Mouse (Mus musculus) intestine, embryonic 16.5 days (tissue): ENCODE measurements at regions not wholly inside any gene's neighbourhood (a gene's known extent, or its start where the extent isn't known, plus 50 kb on each side); places are given as distances from the start of the nearest gene placed in this dataset.

Source experiments
- ATAC-seq: fragments of 200-750 bp; cut with Nextera tagmentation; 2 replicates; pipeline ENCODE4 v1.8.0; 2017; ENCODE audit warnings: moderate TSS enrichment, moderate library complexity
- H3K27ac ChIP-seq: fragments of 300-500 bp; sonication (generic); 2 replicates; pipeline ENCODE4 v1.5.1; 2014; ENCODE audit warnings: mild to moderate bottlenecking, low read length
- H3K27me3 ChIP-seq: fragments of 300-500 bp; sonication (generic); replicated peaks from 2 replicates; pipeline ENCODE4 v1.6.1; 2014; ENCODE audit warnings: low read length, control low read depth, mixed read lengths; ENCODE audit not compliant: control insufficient read depth, insufficient read depth
- H3K36me3 ChIP-seq: fragments of 300-500 bp; sonication (generic); 2 replicates; pipeline ENCODE4 v1.6.1; 2014; ENCODE audit warnings: low read length, control low read depth; ENCODE audit not compliant: control insufficient read depth, insufficient read depth
- H3K4me1 ChIP-seq: fragments of 300-500 bp; sonication (generic); 2 replicates; pipeline ENCODE4 v1.6.1; 2014; ENCODE audit warnings: low read length, control low read depth, mixed read lengths; ENCODE audit not compliant: control insufficient read depth, insufficient read depth
- H3K4me2 ChIP-seq: fragments of 300-500 bp; sonication (generic); 2 replicates; pipeline ENCODE4 v1.6.1; 2014; ENCODE audit warnings: low read depth, low read length, control low read depth
- H3K4me3 ChIP-seq: fragments of 300-500 bp; sonication (generic); 2 replicates; pipeline ENCODE4 v1.5.1; 2014; ENCODE audit warnings: mild to moderate bottlenecking, low read length
- H3K9ac ChIP-seq: fragments of 300-500 bp; sonication (generic); 2 replicates; pipeline ENCODE4 v1.6.1; 2014; ENCODE audit warnings: low read depth, low read length
- H3K9me3 ChIP-seq: fragments of 300-500 bp; sonication (generic); 2 replicates; pipeline ENCODE4 v1.6.1; 2016; ENCODE audit warnings: low read length, control low read depth; ENCODE audit not compliant: control insufficient read depth
- WGBS: fragments of 180-500 bp; shearing (Covaris S2); extraction: QIAGEN DNeasy Blood & Tissue Kit; methylation state at CpG from one replicate; pipeline ENCODE4 v1.1.7; 2014; 5-methylcytosine and 5-hydroxymethylcytosine counted together

DNA sequence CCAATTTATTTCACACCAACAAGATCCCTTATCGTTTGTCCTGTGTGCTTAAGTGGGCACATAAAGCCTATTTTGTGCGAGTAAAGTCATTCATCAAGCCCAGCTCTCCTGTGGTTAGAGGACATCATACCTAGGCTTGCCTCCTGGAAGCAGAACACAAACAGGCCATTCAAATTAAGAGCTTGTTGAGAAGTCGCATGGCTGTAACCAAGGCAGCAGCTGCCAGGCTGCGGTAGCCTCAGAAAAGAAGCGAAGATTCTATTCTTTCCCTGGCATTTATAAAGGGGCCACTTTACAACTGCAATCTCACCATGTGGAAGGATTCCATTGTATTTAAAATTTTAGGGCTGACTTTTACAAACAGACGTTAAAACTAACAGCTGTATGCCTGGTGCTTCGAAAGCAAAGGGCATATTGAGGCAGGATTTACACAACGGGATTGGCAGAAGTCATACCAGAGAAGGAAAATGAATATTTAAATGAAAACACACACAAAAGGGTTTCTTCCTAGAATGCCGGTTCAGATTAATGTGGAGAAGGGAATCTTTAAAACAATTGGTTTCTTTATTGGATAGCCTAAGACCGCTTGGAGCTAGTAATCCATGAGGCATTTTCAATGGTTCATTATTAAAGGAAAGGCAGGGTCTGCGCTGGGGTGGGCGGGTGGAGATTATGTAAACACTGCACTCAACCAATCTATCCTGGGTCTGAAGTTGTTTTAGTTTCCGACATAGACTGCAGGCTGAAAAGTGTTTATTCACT, 366.6 kb downstream of the Sfmbt2 start:
- no peak overlapping the region for H3K9ac ChIP-seq
- peak overlapping the region; percentile 7; the same call in 1 of the 2 replicates for H3K4me3 ChIP-seq
- ATAC-seq = peak; percentile 64
- no peaks in the 10 kb centered on the region for H3K36me3 ChIP-seq
- 0 out of 2 replicates have a peak, but pooled peaks cover 2% of the 10 kb centered on the region for H3K4me1 ChIP-seq
- WGBS = 26% methylated on average over 13 of the region's 13 CpGs
- H3K27ac ChIP-seq = no peak overlapping the region
- H3K27me3 ChIP-seq = no peaks in the 10 kb centered on the region
- H3K4me2 ChIP-seq = peak overlapping the region; percentile 30
- no peaks in the 10 kb centered on the region for H3K9me3 ChIP-seq

- Histone ChIP-seq H3K4me3 (peak overlapping the region; percentile 7; the same call in 1 of the 2 replicates), H3K36me3 (no peaks in the 10 kb centered on the region), H3K9me3 (no peaks in the 10 kb centered on the region), H3K4me2 (peak overlapping the region; percentile 30), H3K9ac (no peak overlapping the region), H3K27me3 (no peaks in the 10 kb centered on the region), H3K4me1 (0 out of 2 replicates have a peak, but pooled peaks cover 2% of the 10 kb centered on the region), H3K27ac (no peak overlapping the region)
- ATAC-seq = peak; percentile 69
- WGBS = 33% methylated on average over 9 of the region's 9 CpGs
Observed at GRCm38 (mm10) chr2:10737458-10737775, 367.1 kb downstream of the Sfmbt2 start.

DNA sequence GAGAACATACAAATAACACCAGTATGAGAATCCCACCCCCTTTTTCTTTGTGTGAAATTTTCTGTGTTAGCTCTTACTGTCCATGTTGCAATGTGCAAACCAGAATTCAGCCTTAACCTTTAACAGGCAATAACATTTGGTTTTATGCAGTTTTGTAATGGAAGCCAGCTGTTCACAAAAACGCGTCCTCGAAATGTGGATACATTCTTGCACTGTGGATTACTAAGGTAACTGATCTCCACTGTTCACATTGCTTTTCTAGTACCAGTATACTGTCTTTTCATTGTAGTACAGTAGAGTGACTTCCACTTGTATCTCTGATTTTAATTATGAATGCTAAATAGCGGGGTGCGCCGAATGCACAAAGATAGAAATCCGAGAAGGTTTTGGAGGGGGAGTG, 374.8 kb downstream of the Sfmbt2 start:
- H3K9me3 ChIP-seq = no peaks in the 10 kb centered on the region
- H3K36me3 ChIP-seq = no peaks in the 10 kb centered on the region
- ATAC-seq = no peak
- WGBS = 73% methylated on average over 7 of the region's 7 CpGs
- no peak overlapping the region for H3K4me2 ChIP-seq
- H3K4me3 ChIP-seq = no peak overlapping the region
- H3K27ac ChIP-seq = no peak overlapping the region
- no peak overlapping the region for H3K9ac ChIP-seq
- H3K27me3 ChIP-seq = no peaks in the 10 kb centered on the region
- H3K4me1 ChIP-seq = no peaks in the 10 kb centered on the region

DNA sequence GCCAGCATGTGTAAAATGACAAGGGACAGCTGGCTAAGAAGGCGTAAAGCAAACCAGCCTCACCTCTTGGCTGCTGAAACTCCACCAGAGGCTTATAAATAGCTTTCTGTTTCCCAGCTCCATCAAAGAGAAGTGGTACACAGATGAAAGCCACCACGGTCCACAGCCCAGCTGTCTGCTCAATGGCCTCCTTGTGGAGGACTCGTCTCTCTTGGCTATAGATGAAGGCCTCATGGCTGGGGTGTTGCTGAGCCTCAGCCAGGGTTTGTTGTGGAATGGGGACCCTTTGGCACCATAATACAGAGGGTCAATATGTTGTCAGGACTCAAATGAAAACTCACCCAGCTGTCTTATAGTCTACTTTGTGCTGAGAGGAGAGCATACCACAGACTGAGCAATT, 385.1 kb downstream of the Sfmbt2 start:
- ATAC-seq = no peak
- no peaks in the 10 kb centered on the region for H3K27me3 ChIP-seq
- no peak overlapping the region for H3K4me2 ChIP-seq
- no peak overlapping the region for H3K27ac ChIP-seq
- no peaks in the 10 kb centered on the region for H3K4me1 ChIP-seq
- H3K36me3 ChIP-seq = no peaks in the 10 kb centered on the region
- H3K4me3 ChIP-seq = no peak overlapping the region
- 57% methylated on average over 3 of the region's 3 CpGs for WGBS
- H3K9me3 ChIP-seq = no peaks in the 10 kb centered on the region
- H3K9ac ChIP-seq = no peak overlapping the region

GRCm38 (mm10) chr2:10757202-10757840, 387.0 kb downstream of the Sfmbt2 start:
- no peak overlapping the region for H3K4me3 ChIP-seq
- no peak overlapping the region for H3K9ac ChIP-seq
- H3K4me1 ChIP-seq = no peaks in the 10 kb centered on the region
- 39% methylated on average over 8 of the region's 8 CpGs for WGBS
- H3K36me3 ChIP-seq = no peaks in the 10 kb centered on the region
- ATAC-seq = no peak
- no peak overlapping the region for H3K27ac ChIP-seq
- no peaks in the 10 kb centered on the region for H3K9me3 ChIP-seq
- H3K27me3 ChIP-seq = no peaks in the 10 kb centered on the region
- no peak overlapping the region for H3K4me2 ChIP-seq

DNA sequence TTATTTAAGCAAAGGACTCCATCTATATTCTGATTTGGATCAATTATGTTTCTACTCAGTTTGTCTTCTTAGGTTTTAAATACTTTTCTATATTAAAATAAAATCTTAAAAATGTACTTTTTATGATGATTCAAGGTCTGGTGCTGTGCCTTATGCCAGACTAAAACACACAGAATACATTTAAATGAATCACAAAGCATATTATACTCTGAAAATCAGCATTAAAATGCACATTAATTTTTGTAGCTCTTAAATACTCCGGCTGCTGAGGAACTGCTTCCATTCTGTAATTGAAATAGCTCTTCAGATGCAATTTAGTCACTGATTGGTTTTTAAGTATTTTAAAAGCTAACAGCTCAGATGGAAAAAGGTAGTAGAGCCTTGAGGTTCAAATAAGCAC, 387.6 kb downstream of the Sfmbt2 start:
- H3K4me1 ChIP-seq = no peaks in the 10 kb centered on the region
- WGBS = 80% methylated on average over 1 of the region's 1 CpGs
- H3K4me3 ChIP-seq = no peak overlapping the region
- H3K36me3 ChIP-seq = no peaks in the 10 kb centered on the region
- no peaks in the 10 kb centered on the region for H3K27me3 ChIP-seq
- no peak overlapping the region for H3K27ac ChIP-seq
- no peak for ATAC-seq
- no peak overlapping the region for H3K4me2 ChIP-seq
- H3K9me3 ChIP-seq = no peaks in the 10 kb centered on the region
- no peak overlapping the region for H3K9ac ChIP-seq

DNA sequence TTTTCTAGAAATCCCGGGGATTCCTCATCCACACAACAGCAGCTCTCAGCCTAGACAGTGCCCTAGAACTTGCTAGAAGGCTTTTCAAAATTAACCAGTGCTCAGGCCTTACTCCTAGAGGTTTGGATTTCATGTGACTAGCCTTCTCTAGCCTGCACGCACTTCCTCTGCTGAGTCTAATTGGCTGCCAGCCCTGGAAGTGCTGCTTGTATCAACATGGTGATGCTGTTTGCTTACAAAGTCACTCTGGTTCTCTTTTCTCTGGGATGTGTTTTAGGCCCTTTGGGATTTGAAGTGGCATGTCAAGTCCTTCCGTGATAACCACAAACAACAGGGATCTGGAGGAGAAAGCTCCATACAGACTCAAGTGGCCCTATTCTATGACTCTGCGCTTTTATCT, 391.9 kb downstream of the Sfmbt2 start:
- H3K4me2 ChIP-seq = no peak overlapping the region
- ATAC-seq = no peak
- no peak overlapping the region for H3K27ac ChIP-seq
- no peaks in the 10 kb centered on the region for H3K9me3 ChIP-seq
- WGBS = 71% methylated on average over 4 of the region's 4 CpGs
- H3K36me3 ChIP-seq = no peaks in the 10 kb centered on the region
- no peaks in the 10 kb centered on the region for H3K4me1 ChIP-seq
- H3K4me3 ChIP-seq = no peak overlapping the region
- no peak overlapping the region for H3K9ac ChIP-seq
- no peaks in the 10 kb centered on the region for H3K27me3 ChIP-seq

DNA sequence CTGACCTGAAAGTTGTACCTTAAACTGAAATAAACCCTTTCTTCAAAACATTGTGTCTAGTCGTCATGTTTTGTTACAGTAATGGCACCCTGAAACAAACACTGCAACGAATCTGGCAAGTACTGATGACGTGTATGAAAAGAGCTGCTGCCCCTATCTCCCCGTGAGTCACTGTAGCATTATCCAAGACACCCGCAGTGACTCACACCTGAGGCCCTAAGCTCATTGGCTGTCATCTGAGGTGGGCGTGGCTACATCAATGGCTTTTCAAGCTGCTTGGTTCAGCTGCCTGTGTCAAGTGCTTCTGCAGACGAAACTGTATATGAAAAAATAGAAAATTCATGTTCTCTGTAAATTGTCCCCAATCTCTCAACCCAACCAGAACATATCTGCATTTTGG, 388.8 kb upstream of the Prkcq start:
- Histone ChIP-seq H3K36me3 (no peaks in the 10 kb centered on the region), H3K27ac (no peak overlapping the region), H3K4me1 (no peaks in the 10 kb centered on the region), H3K4me2 (no peak overlapping the region), H3K9ac (no peak overlapping the region), H3K4me3 (no peak overlapping the region), H3K9me3 (no peaks in the 10 kb centered on the region), H3K27me3 (no peaks in the 10 kb centered on the region)
- 58% methylated on average over 7 of the region's 7 CpGs for WGBS
- ATAC-seq = no peak

- Histone ChIP-seq H3K4me2 (no peak overlapping the region), H3K27ac (no peak overlapping the region), H3K9ac (no peak overlapping the region), H3K36me3 (no peaks in the 10 kb centered on the region), H3K4me1 (no peaks in the 10 kb centered on the region), H3K4me3 (no peak overlapping the region), H3K9me3 (no peaks in the 10 kb centered on the region), H3K27me3 (no peaks in the 10 kb centered on the region)
- WGBS = 79% methylated on average over 6 of the region's 6 CpGs
- no peak for ATAC-seq
Observed at GRCm38 (mm10) chr2:10783594-10783993, 388.3 kb upstream of the Prkcq start.
